Mouse (Mus musculus) mouse trophoblast stem cell (cell line): Measurements from ENCODE around the gene Coro6.

Experiments used
- in situ Hi-C, 2 experiments: fragments of 300-500 bp; cut with MseI, MboI; formaldehyde crosslinking; loops; 2 replicates in 1 of 2; 3 replicates in 1 of 2; pipeline ENCODE4 v1.15.1; 2025

Gene Coro6

GRCm38 (mm10) chr11:77511336-77511735 lies 49.1 kb downstream of the Coro6 start:
- in situ Hi-C loops, result no loop called here

GRCm38 (mm10) chr11:77512891-77513810 lies 50.9 kb downstream of the Coro6 start:
- in situ Hi-C loops, result no loop called here

GRCm38 (mm10) chr11:77513811-77514170 lies 51.6 kb downstream of the Coro6 start:
- in situ Hi-C loops, result no loop called here

GRCm38 (mm10) chr11:77514281-77514831 lies 52.1 kb downstream of the Coro6 start:
- in situ Hi-C loops, result no loop called here

GRCm38 (mm10) chr11:77514832-77515636 lies 52.8 kb downstream of the Coro6 start, which contains the start of gene Abhd15:
TSS of gene Abhd15 (plus strand) at chr11:77515121.
- in situ Hi-C loops, result no loop called here

GRCm38 (mm10) chr11:77515637-77516552 lies 53.7 kb downstream of the Coro6 start, which contains the start of gene Trp53i13:
TSS of gene Trp53i13 (minus strand) at chr11:77515980.
- in situ Hi-C loops, result no loop called here

GRCm38 (mm10) chr11:77516553-77517425 lies 54.6 kb downstream of the Coro6 start:
- in situ Hi-C loops, result no loop called here

- in situ Hi-C loops, result no loop called here
Observed at GRCm38 (mm10) chr11:77518051-77518798, 56.0 kb downstream of the Coro6 start.

GRCm38 (mm10) chr11:77519043-77519442 lies 56.8 kb downstream of the Coro6 start, which contains the start of gene Gm10392:
TSS of gene Gm10392 (minus strand) at chr11:77519198.
- in situ Hi-C loops, result no loop called here
